Mouse (Mus musculus): ENCODE measurements around the gene C130074G19Rik.

C130074G19Rik gene

DNA sequence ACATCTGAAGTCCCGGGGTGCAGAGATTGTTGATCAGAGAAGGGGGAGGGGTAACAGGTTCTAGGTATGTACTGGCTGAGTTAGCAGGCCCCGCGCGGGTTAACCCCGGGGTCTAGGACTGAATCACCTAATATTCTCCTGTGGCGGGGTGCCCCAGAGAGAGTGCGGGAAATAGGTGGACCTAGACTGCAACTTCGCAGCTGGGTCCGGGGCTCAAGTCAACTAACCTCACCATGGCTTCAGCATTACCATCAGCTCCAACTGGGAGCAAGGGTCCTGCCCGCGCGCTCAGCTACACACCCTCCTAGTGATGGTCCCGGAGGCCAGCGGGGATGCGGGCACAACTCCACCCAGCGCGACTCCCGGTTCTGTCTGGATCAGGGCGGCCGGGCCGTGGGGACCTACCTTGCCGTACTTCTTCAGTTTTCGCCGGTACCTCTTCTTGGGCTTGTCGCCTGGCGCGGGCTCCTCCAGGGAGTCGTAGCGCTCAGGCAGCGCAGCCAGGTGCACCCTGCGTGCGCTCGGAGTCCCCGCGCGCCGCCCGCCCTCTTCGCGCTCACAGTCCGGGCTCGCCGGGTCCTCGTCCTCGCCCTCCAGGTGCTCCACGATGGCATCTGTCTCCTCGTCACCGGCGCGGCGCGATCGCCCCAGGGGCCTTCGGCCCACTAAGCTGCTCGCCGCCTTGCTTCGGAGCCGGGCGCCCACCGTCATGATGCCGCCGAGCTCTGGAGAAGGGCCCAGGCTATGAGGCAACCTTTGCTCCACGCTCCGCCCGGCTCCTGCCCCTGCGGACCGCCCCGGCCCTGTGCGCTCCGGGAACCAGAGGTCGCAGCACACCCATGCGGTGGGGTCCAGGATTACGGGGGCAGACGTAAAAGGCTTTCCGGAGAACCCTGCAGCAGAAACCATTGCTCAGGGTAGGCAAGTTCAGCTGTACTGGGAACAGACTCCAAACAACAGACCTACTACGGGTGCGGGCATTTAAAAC is at the start of gene C130074G19Rik:
Gene C130074G19Rik (minus strand): TSS at position 938 of the 988 bp plus-strand sequence.
- DNase-seq: peak; percentile 98

GRCm38 (mm10) chr1:184931097-184931496 is 48.1 kb upstream of the C130074G19Rik start:
- DNase-seq: peak; percentile 83

- DNase-seq: no peak
Measured at GRCm38 (mm10) chr1:184928382-184928781, 45.4 kb upstream of the C130074G19Rik start.

DNA sequence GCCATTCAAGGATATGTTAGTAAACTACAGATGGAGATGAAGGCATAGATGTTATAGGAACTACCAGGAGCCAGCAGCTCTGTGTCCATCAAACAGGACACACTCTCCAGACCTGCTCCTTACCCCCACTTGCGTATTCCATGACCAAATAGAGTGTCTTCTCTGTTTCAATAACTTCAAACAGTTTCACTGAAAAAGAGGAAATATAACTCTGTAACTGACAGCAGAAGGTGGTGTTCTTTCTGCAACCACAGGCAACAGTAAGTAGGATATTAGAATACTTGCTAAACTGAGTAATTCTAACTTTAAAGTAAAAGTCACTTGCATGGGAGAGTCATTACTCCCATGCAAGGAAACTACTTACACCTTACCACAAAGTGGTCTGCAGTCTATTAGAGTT is 44.9 kb upstream of the C130074G19Rik start:
- peak; percentile 16 for DNase-seq

DNA sequence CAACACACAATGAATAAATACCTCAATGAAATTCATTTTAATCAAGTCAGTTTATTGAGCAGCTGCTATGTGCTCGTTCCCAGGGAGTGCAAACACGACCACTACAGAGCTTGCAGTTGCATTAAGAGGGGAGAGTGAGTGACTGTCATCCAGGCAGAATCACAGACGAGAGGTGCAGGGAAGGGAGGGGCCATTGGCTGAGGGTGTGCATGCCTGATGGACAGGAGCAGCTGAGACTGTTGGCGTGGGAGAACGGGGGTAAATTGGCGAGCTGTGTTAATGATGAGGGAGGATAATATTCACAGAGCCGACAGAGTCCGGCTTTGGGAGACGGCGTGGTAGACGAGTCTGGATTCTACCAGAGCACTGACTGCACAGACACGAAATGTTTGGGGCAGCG is 39.8 kb upstream of the C130074G19Rik start:
- no peak for DNase-seq

GRCm38 (mm10) chr1:184920057-184920456 is 37.0 kb upstream of the C130074G19Rik start:
- DNase-seq: no peak

DNA sequence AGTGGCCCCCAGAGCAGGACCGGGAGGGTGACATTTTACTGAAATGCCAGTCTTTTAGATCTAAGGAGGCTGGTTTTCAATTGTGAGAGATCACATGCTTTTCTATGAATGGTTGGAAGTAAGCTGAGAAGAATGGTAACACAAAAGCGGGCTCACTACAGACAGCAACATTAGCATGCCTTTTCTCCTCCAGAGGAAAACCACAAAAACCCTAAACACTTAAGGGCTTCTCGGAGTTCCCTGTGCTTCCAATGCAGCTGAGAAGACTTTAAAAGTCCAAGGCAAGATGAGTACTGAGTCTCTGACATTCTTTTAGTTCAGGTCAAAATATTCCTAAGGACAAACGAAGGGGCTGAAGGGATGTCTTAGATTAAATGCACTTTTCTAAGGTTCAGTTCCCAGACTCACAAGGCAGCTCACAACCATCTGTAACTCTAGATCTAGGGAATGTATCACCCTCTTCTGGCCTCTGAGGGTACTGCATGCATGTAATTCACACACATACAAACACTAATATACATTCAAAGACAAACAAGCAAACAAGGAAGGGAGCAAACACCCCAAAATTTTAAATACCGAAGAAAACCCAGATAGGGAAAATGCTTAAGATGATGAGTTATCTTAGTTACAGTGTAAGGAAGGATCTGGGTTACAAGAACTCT is 35.3 kb upstream of the C130074G19Rik start:
- no peak for DNase-seq

DNA sequence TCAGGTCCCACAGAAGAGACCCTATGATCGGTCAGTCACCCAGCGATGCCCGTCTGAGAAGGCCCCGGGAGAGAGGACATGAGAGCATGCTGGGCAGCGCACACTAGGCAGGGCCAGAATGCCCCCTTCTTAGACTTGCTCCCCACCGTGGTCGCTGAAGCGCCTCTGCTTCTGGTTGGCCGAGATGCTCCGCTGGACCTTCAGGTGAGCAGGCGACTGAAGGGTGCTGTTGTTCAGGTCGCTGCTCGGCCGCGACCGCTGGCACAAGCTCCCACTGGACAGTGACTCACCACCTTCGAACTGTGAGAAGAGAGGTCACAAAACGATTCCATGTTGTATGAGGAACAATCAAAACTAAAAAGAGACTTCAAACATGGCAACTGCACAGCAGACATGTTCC is 29.3 kb upstream of the C130074G19Rik start:
- peak; percentile 57 for DNase-seq

GRCm38 (mm10) chr1:184911861-184912260 is 28.8 kb upstream of the C130074G19Rik start:
- DNase-seq: peak; percentile 89

GRCm38 (mm10) chr1:184908558-184908957 is 25.5 kb upstream of the C130074G19Rik start:
- peak; percentile 96 for DNase-seq

- DNase-seq: peak; percentile 75
Measured at GRCm38 (mm10) chr1:184905904-184906745, 23.1 kb upstream of the C130074G19Rik start.

DNA sequence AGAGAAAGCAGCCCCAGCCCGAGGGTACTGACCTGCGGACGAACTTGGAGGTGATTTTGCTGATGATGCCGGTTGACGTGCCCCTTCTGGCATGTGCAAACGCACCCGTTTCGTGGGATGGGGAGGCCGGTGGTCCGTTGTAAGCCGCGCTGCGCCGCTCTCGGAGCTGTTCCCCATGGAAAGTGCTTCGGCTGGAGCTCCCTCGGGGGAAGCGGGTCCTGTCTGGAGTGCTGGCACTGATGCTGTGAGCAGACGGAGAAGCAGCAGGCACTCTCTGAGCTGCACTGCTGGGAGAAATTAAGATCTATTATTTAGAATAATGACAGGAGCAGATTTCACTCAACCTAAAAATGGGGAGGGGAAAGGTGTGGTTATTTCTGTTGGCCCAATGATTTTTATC is 22.4 kb upstream of the C130074G19Rik start:
- DNase-seq: peak; percentile 82

- DNase-seq: peak; percentile 64
Measured at GRCm38 (mm10) chr1:184903697-184904096, 20.7 kb upstream of the C130074G19Rik start.

DNA sequence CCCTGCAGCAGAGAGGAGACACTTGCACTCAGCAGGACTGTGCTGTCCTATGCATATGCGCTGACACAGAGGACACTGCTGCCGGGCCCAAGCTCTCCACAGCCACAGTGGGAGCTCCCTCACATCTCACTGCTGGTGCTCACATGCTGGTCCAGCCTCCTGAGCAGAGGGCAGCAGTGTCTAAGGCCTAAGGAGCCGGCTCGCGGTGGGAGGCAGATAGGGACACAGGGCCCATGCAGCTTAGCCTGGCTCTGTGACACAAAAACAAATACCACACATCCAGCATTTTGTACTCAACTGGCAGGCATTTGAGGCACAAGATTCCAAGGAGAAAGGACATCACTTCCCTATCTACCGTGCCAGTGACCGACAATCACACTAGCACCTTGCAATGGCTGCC is 19.9 kb upstream of the C130074G19Rik start:
- peak; percentile 74 for DNase-seq

GRCm38 (mm10) chr1:184897350-184897749 is 14.3 kb upstream of the C130074G19Rik start:
- DNase-seq: no peak

- DNase-seq: peak; percentile 49
Measured at GRCm38 (mm10) chr1:184891998-184892397, 9.0 kb upstream of the C130074G19Rik start.

DNA sequence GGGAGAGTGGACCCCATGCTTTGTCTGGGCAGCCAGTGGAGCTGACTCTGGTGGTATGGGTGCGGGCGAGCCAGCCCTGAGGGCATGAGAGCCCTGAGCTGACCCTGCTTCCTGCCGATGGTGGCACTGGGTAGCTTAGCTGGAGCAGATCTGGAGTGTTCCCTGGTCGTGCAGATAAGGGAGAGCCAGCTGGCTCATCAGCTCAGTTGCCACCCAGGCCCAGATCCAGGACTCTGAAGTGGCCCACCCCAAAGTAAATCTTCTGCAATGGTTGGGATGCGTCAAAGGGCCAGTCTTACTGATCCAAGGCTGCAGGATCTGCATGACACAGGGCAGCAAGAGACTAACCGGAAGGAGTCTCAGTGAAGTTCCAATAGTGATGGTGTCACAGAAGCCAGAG is 6.4 kb upstream of the C130074G19Rik start:
- peak; percentile 96 for DNase-seq

DNA sequence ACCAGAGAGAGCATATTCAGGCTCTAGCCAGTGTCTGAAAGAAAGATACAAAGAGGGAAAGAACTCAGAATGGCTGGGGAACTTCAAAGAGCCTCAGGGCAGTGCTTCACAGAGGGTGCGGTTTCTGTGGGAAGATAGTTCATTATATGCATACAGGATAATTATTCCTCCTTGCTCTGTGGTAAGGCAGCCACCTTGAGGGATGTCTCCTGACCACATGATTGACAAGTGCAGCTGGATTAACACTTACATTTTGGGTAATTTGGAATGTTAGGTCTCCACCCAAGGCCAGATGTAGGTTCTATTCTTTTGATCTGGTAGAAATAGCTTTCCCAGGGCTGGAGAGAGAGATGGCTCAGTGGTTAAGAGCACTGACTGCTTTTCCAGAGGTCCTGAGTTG is 3.1 kb upstream of the C130074G19Rik start:
- DNase-seq: no peak

DNA sequence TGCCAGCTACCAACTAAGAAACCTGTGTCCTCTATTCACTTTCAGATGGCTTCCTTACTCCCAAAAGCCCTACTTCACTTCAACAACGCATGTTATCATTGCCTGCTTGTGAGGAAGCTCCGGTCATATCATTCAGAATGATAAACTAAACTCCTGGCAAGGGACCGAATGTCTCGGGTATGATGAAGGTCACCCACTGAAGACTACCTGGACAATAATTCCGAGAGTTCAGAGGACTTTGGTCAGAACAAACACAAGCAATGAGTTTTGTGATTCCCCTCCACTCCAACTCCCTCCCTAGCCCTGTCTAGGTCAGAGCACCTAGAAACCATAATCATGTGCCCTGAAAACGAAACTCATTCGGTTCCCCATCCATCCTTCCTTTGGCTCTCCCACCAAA is 1.2 kb downstream of the C130074G19Rik start:
- DNase-seq: no peak

DNA sequence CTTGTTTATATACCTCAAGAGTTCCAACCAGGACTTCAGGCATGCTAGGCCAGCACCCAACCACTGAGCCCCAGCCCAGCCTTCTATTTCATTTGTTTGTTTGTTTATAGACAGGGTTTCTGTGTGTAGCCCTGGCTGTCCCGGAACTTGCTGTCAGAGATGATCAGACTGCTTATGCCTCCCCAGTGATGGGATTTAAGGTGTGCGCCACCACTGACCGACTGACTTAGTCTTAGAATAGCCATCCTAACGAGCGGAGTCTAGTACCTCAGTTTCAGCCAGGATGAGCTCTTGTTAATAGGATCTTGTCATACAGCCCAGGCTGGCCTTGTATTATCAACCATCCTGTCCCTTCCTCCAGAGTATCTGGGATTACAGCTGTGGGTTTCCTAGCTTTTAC is 1.8 kb downstream of the C130074G19Rik start:
- no peak for DNase-seq

GRCm38 (mm10) chr1:184878860-184879259 is 4.2 kb downstream of the C130074G19Rik start:
- no peak for DNase-seq

GRCm38 (mm10) chr1:184877306-184877705 is 5.7 kb downstream of the C130074G19Rik start:
- no peak for DNase-seq

DNA sequence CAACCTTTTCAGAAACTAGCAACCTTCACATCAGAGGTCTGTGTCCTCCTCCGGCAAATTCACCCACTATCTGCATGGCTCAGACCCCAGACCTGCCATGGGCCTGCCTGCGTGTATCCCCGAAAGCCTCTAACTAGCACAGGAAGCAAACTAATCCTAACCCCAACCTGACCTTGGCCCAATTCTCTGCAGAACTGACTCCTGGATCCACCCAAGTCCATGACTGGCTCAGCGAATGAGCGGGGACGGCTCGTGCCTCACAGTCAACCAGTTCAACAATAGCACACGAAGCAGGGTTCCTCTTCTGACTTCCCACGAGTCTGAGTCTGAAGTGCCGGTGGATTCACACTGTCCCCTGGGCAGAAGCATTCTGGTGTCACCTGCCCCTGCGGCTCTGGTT is 9.1 kb downstream of the C130074G19Rik start:
- DNase-seq: no peak

Data from heart, adult 11 months (tissue).